Mouse (Mus musculus) heart, embryonic 12.5 days (tissue): ENCODE measurements around the gene Isoc2a. TPM values are rescaled to one million over a fixed set of nuclear protein-coding genes. Genes with fewer than 3 reads are reported as not detected.

Experiments
- ATAC-seq: fragments of 200-750 bp; cut with Nextera tagmentation; 2 replicates; pipeline ENCODE4 v1.8.0; 2017; ENCODE audit warnings: moderate TSS enrichment, moderate library complexity; ENCODE audit not compliant: insufficient number of reproducible peaks, low FRiP score
- H3K27ac ChIP-seq: fragments of 300-500 bp; sonication (generic); 2 replicates; pipeline ENCODE4 v1.5.1; 2016; ENCODE audit warnings: mild to moderate bottlenecking, moderate library complexity; ENCODE audit not compliant: poor library complexity, severe bottlenecking
- H3K27me3 ChIP-seq: fragments of 300-500 bp; sonication (generic); replicated peaks from 2 replicates; pipeline ENCODE4 v1.6.1; 2016; ENCODE audit warnings: mild to moderate bottlenecking, moderate library complexity
- H3K36me3 ChIP-seq: fragments of 300-500 bp; sonication (generic); 2 replicates; pipeline ENCODE4 v1.6.1; 2016; ENCODE audit warnings: mild to moderate bottlenecking, moderate library complexity
- H3K4me1 ChIP-seq: fragments of 300-500 bp; sonication (generic); replicated peaks from 2 replicates; pipeline ENCODE4 v1.6.1; 2016; ENCODE audit warnings: mild to moderate bottlenecking
- H3K4me2 ChIP-seq: fragments of 300-500 bp; sonication (generic); 2 replicates; pipeline ENCODE4 v1.6.1; 2016; ENCODE audit warnings: mild to moderate bottlenecking, moderate library complexity
- H3K4me3 ChIP-seq: fragments of 300-500 bp; sonication (generic); 2 replicates; pipeline ENCODE4 v1.5.1; 2016; ENCODE audit warnings: mild to moderate bottlenecking
- H3K9ac ChIP-seq: fragments of 300-500 bp; sonication (generic); 2 replicates; pipeline ENCODE4 v1.6.1; 2016; ENCODE audit warnings: mild to moderate bottlenecking, moderate library complexity
- H3K9me3 ChIP-seq: fragments of 300-500 bp; sonication (generic); replicated peaks from 2 replicates; pipeline ENCODE4 v1.6.1; 2016; ENCODE audit warnings: mild to moderate bottlenecking, moderate library complexity
- WGBS: fragments of 180-500 bp; shearing (Covaris S2); methylation state at CpG from one replicate; pipeline ENCODE4 v1.1.7; 2016; 5-methylcytosine and 5-hydroxymethylcytosine counted together
- polyA plus RNA-seq: library from polyadenylated mRNA; unstranded; fragments of >200 nt; fragmentation: Nextera tagmentation; extraction: Ambion mirVana; gene quantifications from 2 replicates; pipeline ENCODE4 v1.2.1, GENCODE M21; 2016

Gene Isoc2a
- polyA plus RNA-seq, 1 experiment from 2014 or later = 1.0 TPM

DNA sequence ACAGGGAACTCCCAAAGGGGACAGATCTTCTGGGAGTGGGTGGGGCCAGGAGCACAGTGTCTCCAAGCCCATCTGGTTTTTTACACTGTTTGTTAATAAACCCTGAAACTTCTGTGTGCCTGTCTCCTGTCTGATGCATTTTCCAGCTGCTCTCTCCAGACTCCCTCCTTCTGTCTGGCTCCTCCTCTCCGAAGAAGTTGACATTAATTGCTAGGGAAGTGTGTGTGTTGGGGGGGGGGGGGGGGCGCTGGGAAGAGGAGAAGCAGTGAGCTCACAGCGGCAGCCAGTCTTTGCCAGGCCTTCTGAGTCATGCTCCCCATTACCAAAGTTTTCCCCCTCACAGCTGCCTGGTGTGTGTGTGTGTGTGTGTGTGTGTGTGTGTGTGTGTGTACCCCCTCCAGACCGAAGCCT lies 47.9 kb downstream of the Isoc2a start:
- H3K4me2 ChIP-seq = peak overlapping the region; percentile 87; the same call in 1 of the 2 replicates
- H3K4me3 ChIP-seq = no peak overlapping the region
- WGBS = 8% methylated on average over 4 of the region's 4 CpGs
- H3K27me3 ChIP-seq = peaks cover 5% of the 10 kb centered on the region; the same call in 1 of the 2 replicates
- no peaks in the 10 kb centered on the region for H3K9me3 ChIP-seq
- no peak; the same call in 1 of the 2 replicates for ATAC-seq
- H3K36me3 ChIP-seq = peaks cover 10% of the 10 kb centered on the region
- H3K4me1 ChIP-seq = peaks cover 63% of the 10 kb centered on the region
- H3K27ac ChIP-seq = peak overlapping the region; percentile 52
- H3K9ac ChIP-seq = peak overlapping the region; percentile 42

- peak within 1 kb of the TSS; percentile 87 for H3K4me2 ChIP-seq
- peak within 1 kb of the TSS; percentile 52 for H3K27ac ChIP-seq
- H3K4me3 ChIP-seq = no peak within 1 kb of the TSS
- H3K36me3 ChIP-seq = peaks cover 2% of the 10 kb centered on the region
- ATAC-seq = peak; percentile 20; the same call in 1 of the 2 replicates
- peaks cover 5% of the 10 kb centered on the region; the same call in 1 of the 2 replicates for H3K27me3 ChIP-seq
- peak within 1 kb of the TSS; percentile 50 for H3K9ac ChIP-seq
- WGBS = 7% methylated on average over 5 of the region's 6 CpGs
- peaks cover 62% of the 10 kb centered on the region for H3K4me1 ChIP-seq
- no peaks in the 10 kb centered on the region for H3K9me3 ChIP-seq
Observed at GRCm38 (mm10) chr7:4925441-4926381, 48.8 kb downstream of the Isoc2a start, which contains the start of gene Ssc5d. Gene Ssc5d, plus strand, starts transcription at chr7:4925785.

GRCm38 (mm10) chr7:4926849-4927248 lies 49.9 kb downstream of the Isoc2a start:
- H3K9me3 ChIP-seq = no peaks in the 10 kb centered on the region
- H3K4me3 ChIP-seq = no peak overlapping the region
- no peak for ATAC-seq
- no peak overlapping the region for H3K9ac ChIP-seq
- no peak overlapping the region for H3K4me2 ChIP-seq
- H3K27ac ChIP-seq = no peak overlapping the region
- no peaks in the 10 kb centered on the region for H3K36me3 ChIP-seq
- H3K27me3 ChIP-seq = peaks cover 5% of the 10 kb centered on the region; the same call in 1 of the 2 replicates
- 67% methylated on average over 16 of the region's 16 CpGs for WGBS
- H3K4me1 ChIP-seq = peaks cover 50% of the 10 kb centered on the region

DNA sequence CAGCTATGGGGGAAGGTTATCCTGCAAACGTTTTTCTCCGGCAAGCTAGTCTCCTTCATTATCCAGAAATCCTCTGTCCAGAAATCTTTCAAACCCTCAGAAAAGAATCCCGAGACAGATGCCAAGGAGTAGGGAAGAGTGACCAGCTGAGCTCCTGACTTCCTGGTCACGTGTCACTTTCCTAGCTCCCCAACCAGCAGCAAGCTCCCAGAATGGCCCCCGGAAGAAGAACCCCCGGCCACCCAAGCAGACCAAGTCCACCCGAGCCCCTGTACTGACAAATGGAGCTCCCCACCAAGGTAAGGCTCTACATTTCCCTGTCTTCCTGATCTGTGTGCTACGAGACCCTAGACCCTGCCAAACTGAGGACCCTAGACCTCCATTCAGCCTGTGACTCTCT lies 50.8 kb downstream of the Isoc2a start:
- no peak for ATAC-seq
- Histone ChIP-seq H3K36me3 (no peaks in the 10 kb centered on the region), H3K4me2 (no peak overlapping the region), H3K9me3 (no peaks in the 10 kb centered on the region), H3K4me3 (no peak overlapping the region), H3K4me1 (peaks cover 42% of the 10 kb centered on the region), H3K27me3 (peaks cover 5% of the 10 kb centered on the region; the same call in 1 of the 2 replicates), H3K9ac (no peak overlapping the region), H3K27ac (no peak overlapping the region)
- WGBS = 59% methylated on average over 8 of the region's 8 CpGs

DNA sequence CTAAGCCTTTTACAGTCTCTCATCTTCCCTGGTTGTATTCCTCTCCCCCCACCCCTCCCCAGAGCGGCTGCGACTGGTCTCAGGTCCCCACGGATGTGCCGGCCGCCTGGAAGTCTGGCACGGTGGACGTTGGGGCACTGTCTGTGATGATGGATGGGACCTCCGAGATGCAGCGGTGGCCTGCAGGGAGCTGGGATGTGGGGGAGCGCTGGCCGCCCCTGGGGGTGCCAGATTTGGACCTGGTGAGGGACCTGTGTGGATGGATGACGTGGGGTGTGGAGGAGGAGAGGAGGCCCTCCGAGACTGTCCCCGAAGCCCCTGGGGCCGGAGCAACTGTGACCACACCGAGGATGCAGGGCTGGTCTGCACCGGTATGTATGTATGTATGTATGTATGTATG lies 51.4 kb downstream of the Isoc2a start:
- WGBS = 73% methylated on average over 17 of the region's 17 CpGs
- no peak overlapping the region for H3K4me3 ChIP-seq
- peaks cover 36% of the 10 kb centered on the region for H3K4me1 ChIP-seq
- H3K4me2 ChIP-seq = no peak overlapping the region
- no peaks in the 10 kb centered on the region for H3K36me3 ChIP-seq
- H3K27me3 ChIP-seq = peaks cover 5% of the 10 kb centered on the region; the same call in 1 of the 2 replicates
- no peak overlapping the region for H3K27ac ChIP-seq
- H3K9me3 ChIP-seq = no peaks in the 10 kb centered on the region
- no peak for ATAC-seq
- H3K9ac ChIP-seq = no peak overlapping the region

DNA sequence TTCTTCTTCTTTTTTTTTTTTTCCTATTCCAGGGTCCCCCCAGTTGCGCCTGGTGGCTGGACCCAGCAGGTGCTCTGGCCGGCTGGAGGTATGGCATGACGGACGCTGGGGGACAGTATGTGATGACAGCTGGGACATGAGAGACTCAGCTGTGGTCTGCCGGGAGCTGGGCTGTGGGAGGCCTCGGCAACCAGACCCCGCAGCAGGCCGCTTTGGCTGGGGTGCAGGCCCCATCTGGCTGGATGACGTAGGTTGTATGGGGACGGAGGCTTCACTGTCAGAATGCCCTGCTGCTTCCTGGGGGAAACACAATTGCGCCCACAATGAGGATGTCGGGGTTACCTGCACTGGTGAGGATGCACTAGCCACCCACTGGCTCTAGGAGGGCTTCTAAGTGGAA lies 56.1 kb downstream of the Isoc2a start:
- H3K4me3 ChIP-seq = no peak overlapping the region
- H3K27me3 ChIP-seq = no peaks in the 10 kb centered on the region
- no peaks in the 10 kb centered on the region for H3K36me3 ChIP-seq
- no peak overlapping the region for H3K27ac ChIP-seq
- H3K4me1 ChIP-seq = no peaks in the 10 kb centered on the region
- no peak overlapping the region for H3K4me2 ChIP-seq
- WGBS = 59% methylated on average over 12 of the region's 12 CpGs
- ATAC-seq = no peak
- H3K9me3 ChIP-seq = 0 out of 2 replicates have a peak, but pooled peaks cover 3% of the 10 kb centered on the region
- no peak overlapping the region for H3K9ac ChIP-seq

DNA sequence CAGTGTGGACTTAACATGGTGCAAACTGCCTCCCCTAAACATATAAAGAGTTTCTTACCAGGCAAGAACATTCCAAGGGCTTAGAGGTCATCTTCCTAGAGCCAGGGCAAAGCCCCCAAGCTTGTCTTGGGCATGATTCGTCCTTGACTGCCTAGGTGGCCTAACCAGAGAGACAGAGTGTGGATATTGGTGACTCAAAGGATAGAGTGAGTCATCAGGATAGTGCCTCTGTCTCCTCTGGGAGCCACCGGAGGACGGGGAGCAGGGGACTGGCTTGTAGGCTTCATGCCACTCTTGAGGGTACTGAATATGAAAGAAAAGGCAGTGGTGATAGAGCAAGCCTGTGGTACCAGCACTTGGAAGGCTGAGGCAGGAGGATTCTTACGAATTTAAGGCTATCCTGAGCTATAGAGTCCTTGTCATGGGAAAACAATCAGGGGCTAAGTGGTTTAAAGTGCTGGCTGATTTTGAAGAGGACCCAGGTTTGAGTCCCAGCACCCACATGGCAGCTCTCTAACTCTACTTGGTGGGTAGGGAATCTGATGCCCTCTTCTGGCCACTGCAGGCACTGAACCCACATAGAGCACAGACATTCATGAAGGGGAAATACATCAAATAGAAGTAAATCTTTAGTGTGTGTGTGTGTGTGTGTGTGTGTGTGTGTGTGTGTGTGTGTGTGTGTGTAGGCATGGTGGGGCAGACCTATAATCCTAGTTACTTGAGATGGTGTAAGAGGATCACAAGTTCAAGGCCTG lies 57.4 kb downstream of the Isoc2a start:
- H3K36me3 ChIP-seq = no peaks in the 10 kb centered on the region
- no peak overlapping the region for H3K9ac ChIP-seq
- H3K9me3 ChIP-seq = 0 out of 2 replicates have a peak, but pooled peaks cover 3% of the 10 kb centered on the region
- no peak for ATAC-seq
- H3K27ac ChIP-seq = no peak overlapping the region
- H3K27me3 ChIP-seq = no peaks in the 10 kb centered on the region
- no peak overlapping the region for H3K4me2 ChIP-seq
- no peak overlapping the region for H3K4me3 ChIP-seq
- H3K4me1 ChIP-seq = no peaks in the 10 kb centered on the region
- WGBS = 78% methylated on average over 4 of the region's 4 CpGs

GRCm38 (mm10) chr7:4936832-4937231 lies 59.9 kb downstream of the Isoc2a start:
- H3K27me3 ChIP-seq = no peaks in the 10 kb centered on the region
- 72% methylated on average over 10 of the region's 10 CpGs for WGBS
- H3K27ac ChIP-seq = no peak overlapping the region
- H3K4me2 ChIP-seq = no peak overlapping the region
- H3K36me3 ChIP-seq = no peaks in the 10 kb centered on the region
- 0 out of 2 replicates have a peak, but pooled peaks cover 3% of the 10 kb centered on the region for H3K9me3 ChIP-seq
- ATAC-seq = no peak
- H3K9ac ChIP-seq = no peak overlapping the region
- H3K4me3 ChIP-seq = no peak overlapping the region
- no peaks in the 10 kb centered on the region for H3K4me1 ChIP-seq

DNA sequence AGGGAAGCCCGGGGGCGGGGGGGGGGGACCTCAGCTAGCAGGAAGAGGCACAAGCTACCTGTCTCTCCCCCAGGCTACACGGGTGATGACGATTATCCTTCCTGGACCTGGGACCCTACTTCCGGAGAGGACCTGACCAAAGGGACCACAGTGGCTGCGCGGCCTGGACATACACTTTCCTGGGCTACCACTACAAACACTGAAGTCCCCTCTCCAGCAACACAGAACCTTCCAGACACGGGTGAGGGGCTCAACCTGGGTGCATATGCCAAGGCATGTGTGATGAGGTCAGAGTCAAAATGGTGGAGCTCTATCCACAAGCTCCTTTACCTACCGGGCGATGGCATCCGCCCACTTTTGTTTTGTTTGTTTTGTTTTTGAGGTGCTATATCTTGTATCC lies 60.4 kb downstream of the Isoc2a start:
- Histone ChIP-seq H3K9me3 (0 out of 2 replicates have a peak, but pooled peaks cover 3% of the 10 kb centered on the region), H3K9ac (no peak overlapping the region), H3K4me3 (no peak overlapping the region), H3K4me2 (no peak overlapping the region), H3K27ac (no peak overlapping the region), H3K4me1 (no peaks in the 10 kb centered on the region), H3K27me3 (no peaks in the 10 kb centered on the region), H3K36me3 (no peaks in the 10 kb centered on the region)
- WGBS = 75% methylated on average over 11 of the region's 11 CpGs
- ATAC-seq = no peak

GRCm38 (mm10) chr7:4938456-4938855 lies 61.5 kb downstream of the Isoc2a start:
- Histone ChIP-seq H3K36me3 (no peaks in the 10 kb centered on the region), H3K27me3 (no peaks in the 10 kb centered on the region), H3K4me1 (no peaks in the 10 kb centered on the region), H3K4me2 (no peak overlapping the region), H3K9me3 (0 out of 2 replicates have a peak, but pooled peaks cover 3% of the 10 kb centered on the region), H3K9ac (no peak overlapping the region), H3K27ac (no peak overlapping the region), H3K4me3 (no peak overlapping the region)
- WGBS = 23% methylated on average over 2 of the region's 2 CpGs
- ATAC-seq = no peak

GRCm38 (mm10) chr7:4940068-4940479 lies 63.1 kb downstream of the Isoc2a start:
- no peak overlapping the region for H3K9ac ChIP-seq
- H3K4me2 ChIP-seq = no peak overlapping the region
- 0 out of 2 replicates have a peak, but pooled peaks cover 6% of the 10 kb centered on the region for H3K27me3 ChIP-seq
- H3K4me3 ChIP-seq = no peak overlapping the region
- no peak overlapping the region for H3K27ac ChIP-seq
- H3K36me3 ChIP-seq = no peaks in the 10 kb centered on the region
- WGBS = 17% methylated on average over 9 of the region's 9 CpGs
- ATAC-seq = no peak
- no peaks in the 10 kb centered on the region for H3K4me1 ChIP-seq
- no peaks in the 10 kb centered on the region for H3K9me3 ChIP-seq
